Mouse (Mus musculus) activated CD4-positive, CD25-positive, alpha-beta regulatory T cell (primary cell): ENCODE measurements around the gene Ddx31. TPM values are rescaled to one million over a fixed set of nuclear protein-coding genes. Genes with fewer than 3 reads are reported as not detected.

Source experiments
- polyA plus RNA-seq, 2 experiments: library from polyadenylated mRNA; unstranded; fragments of 100-300 nt; shearing (Covaris generic); gene quantifications; one replicate each; pipeline ENCODE4 v1.2.1; 2017

Ddx31 gene
- polyA plus RNA-seq, result 10 to 100 TPM; 16.1 to 18.4 TPM

GRCm38 (mm10) chr2:28840222-28840951 is at the start of gene Ddx31, which contains the start of gene Gtf3c4:
TSS of gene Ddx31 (plus strand) at chr2:28840406.
TSS of gene Gtf3c4 (minus strand) at chr2:28840360.

GRCm38 (mm10) chr2:28916513-28916865 is 76.3 kb downstream of the Ddx31 start, which contains the start of gene Barhl1:
TSS of gene Barhl1 (minus strand) at chr2:28916668.

Other genes starting within 250 kb of the Ddx31 start
- gene Gfi1b, start 218.4 kb upstream of the Ddx31 start, polyA plus RNA-seq, result 1 to 10 TPM in 1 of 2 experiments, not detected in 1; 2.0 TPM
- 10 to 100 TPM; 24.0 to 26.5 TPM for gene Tsc1, start 199.2 kb upstream of the Ddx31 start, polyA plus RNA-seq
- not detected for gene Spaca9, start 140.7 kb upstream of the Ddx31 start, polyA plus RNA-seq
- gene Ak8, start 140.2 kb upstream of the Ddx31 start, polyA plus RNA-seq, result under 1 TPM in 1 of 2 experiments, not detected in 1; 0.50 TPM
- 10 to 100 TPM in 1 of 2 experiments, 1 to 10 TPM in 1; 7.0 to 11.6 TPM for gene Gtf3c4, start within 50 bp of the Ddx31 start, polyA plus RNA-seq
- gene Barhl1, start 76.3 kb downstream of the Ddx31 start, polyA plus RNA-seq, result under 1 TPM in 1 of 2 experiments, not detected in 1; 0.18 TPM
- under 1 TPM in 1 of 2 experiments, not detected in 1; 0.81 TPM for gene Cfap77, start 214.7 kb downstream of the Ddx31 start, polyA plus RNA-seq
- 10 to 100 TPM; 21.1 to 24.0 TPM for gene Ttf1, start 219.9 kb downstream of the Ddx31 start, polyA plus RNA-seq